Mouse (Mus musculus) MEL (cell line): ENCODE results near the gene Mpp5. TPM values are rescaled to one million over a fixed set of nuclear protein-coding genes. Genes with fewer than 3 reads are reported as not detected.

ENCODE experiments used
- DNase-seq: peaks from one replicate; pipeline ENCODE4 v3.0.0; 2011; ENCODE audit warnings: low read depth, low spot score
- H3K27ac ChIP-seq: 2 replicates; pipeline ENCODE4 v1.5.1; 2012; ENCODE audit warnings: low read depth, mild to moderate bottlenecking, control low read depth, low read length, moderate library complexity; ENCODE audit not compliant: control insufficient read depth
- H3K27me3 ChIP-seq, 2 experiments: fragments of 150-350 bp in 1 of 2; sonication (generic) in 1 of 2; 2 replicates each; pipeline ENCODE4 v1.6.1; 2012; ENCODE audit warnings: low read length in 2 of 2, mild to moderate bottlenecking in 2 of 2, improper control_type of control experiment in 1 of 2, moderate library complexity in 1 of 2; ENCODE audit not compliant: insufficient read depth in 2 of 2, control insufficient read depth in 1 of 2
- H3K36me3 ChIP-seq, 2 experiments: 2 replicates each; pipeline ENCODE4 v1.6.1; 2012 to 2014; ENCODE audit warnings: low read length in 2 of 2, improper control_type of control experiment in 1 of 2, inconsistent platforms in 1 of 2, mild to moderate bottlenecking in 1 of 2; ENCODE audit not compliant: insufficient read depth in 2 of 2, control insufficient read depth in 1 of 2
- H3K4me1 ChIP-seq, 2 experiments: fragments of 150-350 bp in 1 of 2; sonication (generic) in 1 of 2; 2 replicates each; pipeline ENCODE4 v1.6.1; 2012; ENCODE audit warnings: low read length in 2 of 2, improper control_type of control experiment in 1 of 2, mild to moderate bottlenecking in 1 of 2; ENCODE audit not compliant: insufficient read depth in 2 of 2, control insufficient read depth in 1 of 2
- H3K4me3 ChIP-seq, 2 experiments: fragments of 150-350 bp in 1 of 2; sonication (generic) in 1 of 2; 2 replicates each; pipeline ENCODE4 v1.5.1; 2012; ENCODE audit warnings: low read depth in 2 of 2, low read length in 2 of 2, mild to moderate bottlenecking in 2 of 2, moderate library complexity in 2 of 2, control low read depth in 1 of 2, improper control_type of control experiment in 1 of 2; ENCODE audit not compliant: control insufficient read depth in 1 of 2, insufficient read depth in 1 of 2
- H3K79me2 ChIP-seq: 2 replicates; pipeline ENCODE4 v1.6.1; 2012; ENCODE audit warnings: mild to moderate bottlenecking, low read length, moderate library complexity; ENCODE audit not compliant: control insufficient read depth, poor library complexity, insufficient read depth
- H3K9ac ChIP-seq: 2 replicates; pipeline ENCODE4 v1.6.1; 2012; ENCODE audit warnings: low read depth, mild to moderate bottlenecking, control low read depth, low read length, moderate library complexity; ENCODE audit not compliant: control insufficient read depth, poor library complexity, severe bottlenecking
- H3K9me3 ChIP-seq: fragments of 150-350 bp; sonication (generic); replicated peaks from 2 replicates; pipeline ENCODE4 v1.6.1; 2012; ENCODE audit warnings: mild to moderate bottlenecking, low read length, improper control_type of control experiment, moderate library complexity; ENCODE audit not compliant: insufficient read depth
- BHLHE40 ChIP-seq: IDR thresholded peaks from 2 replicates; pipeline ENCODE4 v1.6.1; 2012; ENCODE audit warnings: low read depth, mild to moderate bottlenecking, inconsistent platforms, low read length, improper control_type of control experiment, borderline replicate concordance
- CHD2 ChIP-seq: IDR thresholded peaks from 2 replicates; pipeline ENCODE4 v1.6.1; 2011; ENCODE audit warnings: low read length, improper control_type of control experiment
- E2F4 ChIP-seq: IDR thresholded peaks from 2 replicates; pipeline ENCODE4 v1.6.1; 2011; ENCODE audit warnings: low read depth, low read length, improper control_type of control experiment, borderline replicate concordance
- GATA1 ChIP-seq: IDR thresholded peaks from 2 replicates; pipeline ENCODE4 v1.6.1; 2011; ENCODE audit warnings: low read depth, low read length, improper control_type of control experiment
- JUND ChIP-seq: IDR thresholded peaks from 2 replicates; pipeline ENCODE4 v1.6.1; 2011; ENCODE audit warnings: low read depth, mild to moderate bottlenecking, improper control_type of control experiment, low read length
- KAT2A ChIP-seq: conservative IDR thresholded peaks from 2 replicates; pipeline ENCODE4 v1.6.1; 2012; ENCODE audit warnings: low read depth, low read length, improper control_type of control experiment, inconsistent platforms
- MAFK ChIP-seq: IDR thresholded peaks from 2 replicates; pipeline ENCODE4 v1.6.1; 2011; ENCODE audit warnings: low read depth, mild to moderate bottlenecking, low read length, improper control_type of control experiment, borderline replicate concordance
- MAZ ChIP-seq: IDR thresholded peaks from 2 replicates; pipeline ENCODE4 v1.6.1; 2012; ENCODE audit warnings: low read depth, mild to moderate bottlenecking, inconsistent platforms, low read length, improper control_type of control experiment
- MYC ChIP-seq: IDR thresholded peaks from 2 replicates; pipeline ENCODE4 v1.6.1; 2011; ENCODE audit warnings: low read depth, mild to moderate bottlenecking, low read length, improper control_type of control experiment, moderate library complexity
- POLR2AphosphoS2 ChIP-seq: IDR thresholded peaks from 2 replicates; pipeline ENCODE4 v1.6.1; 2011; ENCODE audit warnings: low read length, improper control_type of control experiment
- POLR2AphosphoS5 ChIP-seq: IDR thresholded peaks from 2 replicates; pipeline ENCODE4 v1.6.1; 2012; ENCODE audit warnings: low read depth, borderline replicate concordance, mild to moderate bottlenecking, inconsistent platforms, low read length, moderate library complexity, mixed read lengths
- TBP ChIP-seq: IDR thresholded peaks from 2 replicates; pipeline ENCODE4 v1.8.0; 2011; ENCODE audit warnings: low read depth, low read length, improper control_type of control experiment
- TCF12 ChIP-seq: IDR thresholded peaks from 2 replicates; pipeline ENCODE4 v1.6.1; 2014; ENCODE audit warnings: low read depth, mild to moderate bottlenecking, inconsistent platforms, low read length, improper control_type of control experiment, moderate library complexity
- UBTF ChIP-seq: IDR thresholded peaks from 2 replicates; pipeline ENCODE4 v1.6.1; 2012; ENCODE audit warnings: low read depth, mild to moderate bottlenecking, inconsistent platforms, low read length, improper control_type of control experiment, moderate library complexity, borderline replicate concordance; ENCODE audit not compliant: insufficient read depth
- USF1 ChIP-seq: IDR thresholded peaks from 2 replicates; pipeline ENCODE4 v1.6.1; 2014; ENCODE audit warnings: low read depth, mild to moderate bottlenecking, inconsistent platforms, low read length, improper control_type of control experiment, moderate library complexity
- USF2 ChIP-seq, 2 experiments: IDR thresholded peaks; 2 replicates each; pipeline ENCODE4 v1.6.1; 2011 to 2012; ENCODE audit warnings: improper control_type of control experiment in 2 of 2, low read length in 2 of 2, borderline replicate concordance in 1 of 2, inconsistent platforms in 1 of 2, low read depth in 1 of 2, mild to moderate bottlenecking in 1 of 2; ENCODE audit not compliant: insufficient read depth in 1 of 2
- ZMIZ1 ChIP-seq: IDR thresholded peaks from 2 replicates; pipeline ENCODE4 v1.6.1; 2012; ENCODE audit warnings: low read depth, mild to moderate bottlenecking, inconsistent platforms, low read length, improper control_type of control experiment, moderate library complexity
- polyA plus RNA-seq, 2 experiments: library from polyadenylated mRNA; stranded (reverse) in 1 of 2; unstranded in 1 of 2; fragments of >175 nt in 1 of 2; fragments of >200 nt in 1 of 2; gene quantifications; 2 replicates each; pipeline versions ENCODE4 v1.2.1 to v1.2.4; 2012; ENCODE audit warnings: low replicate concordance in 2 of 2, low read depth in 1 of 2; ENCODE audit not compliant: insufficient read length in 2 of 2, insufficient read depth in 1 of 2, missing spikeins in 1 of 2
- total RNA-seq: library from RNA; depleted of rRNA; stranded (reverse); fragments of 300-350 nt; gene quantifications from 2 replicates; pipeline ENCODE4 v1.2.3, GENCODE M21; 2012

Mpp5 gene
- total and polyA plus RNA-seq, 3 experiments: 15.1 to 143 (median 15.2) TPM

- Histone ChIP-seq H3K36me3 (peaks cover 6 to 25% of the 10 kb centered on the region in 2 experiments), H3K27me3 (no peaks in the 10 kb centered on the region), H3K79me2 (peaks cover 5% of the 10 kb centered on the region; the same call in 1 of the 2 replicates), H3K4me3 (no peak overlapping the region), H3K9ac (no peak overlapping the region), H3K4me1 (peaks cover 8 to 15% of the 10 kb centered on the region in 2 experiments; a peak in 3 of 4 replicates), H3K9me3 (no peaks in the 10 kb centered on the region), H3K27ac (no peak overlapping the region)
- no peak for TF ChIP-seq POLR2AphosphoS5
- TF ChIP-seq POLR2AphosphoS2: no peak
- no peak for TF ChIP-seq USF1
- no peak for TF ChIP-seq TCF12
- no peak for TF ChIP-seq GATA1
- no peak for TF ChIP-seq BHLHE40
- no peak for TF ChIP-seq UBTF
- no peak for TF ChIP-seq USF2 (IDR thresholded peaks at IDR 0.05; ENCODE audit: borderline replicate concordance in 1 of 2, insufficient read depth in 1 of 2, low read depth in 1 of 2, low read length in 2 of 2)
- DNase-seq: no peak
These were observed 42.1 kb downstream of the Mpp5 start for GRCm38 (mm10) chr12:78790791-78791190.

DNA sequence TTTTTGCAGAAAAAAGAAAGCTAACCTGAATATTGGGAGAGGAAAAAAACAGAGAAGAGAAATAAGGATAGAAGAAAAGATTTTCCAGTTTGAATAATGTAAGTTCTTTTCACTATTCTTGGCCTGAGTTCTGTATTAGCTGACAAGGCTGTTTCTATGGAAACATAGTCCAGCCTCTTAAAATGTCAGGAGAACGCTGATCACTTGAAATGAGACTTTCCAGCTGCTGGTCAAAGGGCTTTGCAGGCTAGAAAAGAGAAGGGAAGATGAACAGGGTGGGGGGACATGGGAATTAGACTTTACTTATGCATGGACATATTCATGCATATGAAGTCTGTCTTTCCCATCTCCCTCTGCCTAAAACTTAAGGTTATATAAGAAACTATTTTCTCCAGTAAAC, 45.5 kb downstream of the Mpp5 start:
- no peak for DNase-seq
- Histone ChIP-seq H3K9ac (no peak overlapping the region), H3K4me3 (no peak overlapping the region), H3K4me1 (peaks cover 5 to 6% of the 10 kb centered on the region in 2 experiments; a peak in 2 of 4 replicates), H3K27ac (no peak overlapping the region), H3K27me3 (no peaks in the 10 kb centered on the region), H3K9me3 (no peaks in the 10 kb centered on the region), H3K36me3 (peaks cover 6 to 12% of the 10 kb centered on the region in 2 experiments), H3K79me2 (peaks cover 5% of the 10 kb centered on the region; the same call in 1 of the 2 replicates)
- TF ChIP-seq MYC (no peak), JUND (no peak), KAT2A (no peak), POLR2AphosphoS5 (no peak), MAFK (no peak)

- TF ChIP-seq ZMIZ1 (no peak), TBP (no peak), JUND (no peak), E2F4 (no peak), MAZ (no peak), USF2 (IDR thresholded peaks at IDR 0.05; ENCODE audit: borderline replicate concordance in 1 of 2, insufficient read depth in 1 of 2, low read depth in 1 of 2, low read length in 2 of 2) (no peak), CHD2 (no peak), TCF12 (no peak)
- Histone ChIP-seq H3K27ac (no peak overlapping the region), H3K36me3 (peaks cover 0 to 4% of the 10 kb centered on the region in 2 experiments; a peak in 2 of 4 replicates), H3K27me3 (no peaks in the 10 kb centered on the region), H3K4me1 (no peaks in the 10 kb centered on the region; a peak in 1 of 4 replicates), H3K79me2 (no peaks in the 10 kb centered on the region), H3K9me3 (no peaks in the 10 kb centered on the region), H3K4me3 (no peak overlapping the region), H3K9ac (no peak overlapping the region)
- no peak for DNase-seq
These were observed 51.3 kb downstream of the Mpp5 start for GRCm38 (mm10) chr12:78800036-78800435.
